ENCODE assay signal across 20 mouse cellular contexts in the genomic region with DNA sequence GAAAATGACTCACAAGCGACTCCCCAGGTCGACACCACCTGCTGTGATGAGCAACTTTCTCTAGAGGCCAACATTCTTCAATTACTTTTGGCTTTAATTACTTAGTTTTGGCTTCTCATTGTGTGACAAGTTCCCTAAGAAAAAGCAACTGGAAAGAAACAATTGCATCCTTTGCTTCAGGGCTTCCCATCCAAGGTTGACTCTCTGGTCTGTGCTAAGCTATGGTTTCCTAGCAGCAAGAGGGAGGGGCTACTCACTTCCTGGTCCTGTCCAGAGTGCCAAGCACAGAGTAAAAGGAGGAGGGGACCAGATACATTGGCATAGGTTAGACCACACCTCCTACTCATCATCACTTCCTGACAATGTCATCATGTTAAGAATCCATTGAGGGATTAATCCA.
"Had no signal": no experiment of that assay in that cellular context is flagged by ENCODE, and none has a peak within 500 bp of the region (broad histone marks: within the 10 kb centered on the region; RNA-seq: fewer than 3 reads in every experiment).

No protein-coding gene starts in this region.

- H3K4me1 ChIP-seq: liver, embryonic 13.5 days; liver, embryonic 15.5 days; midbrain, embryonic 10.5 days; midbrain, embryonic 12.5 days; neural tube, embryonic 12.5 days had no signal

- ATAC-seq: liver, postnatal 0 days; midbrain, embryonic 16.5 days had no signal

- DNase-seq: liver, embryonic 13.5 days; liver, postnatal 0 days; lung, adult 2 months; lung, postnatal 14 days; midbrain, embryonic 14.5 days; retina, postnatal 1 day; right cerebral cortex, adult 18-20 months; right cerebral cortex, postnatal 25 days; right cerebral cortex, postnatal 4 days; spleen, adult 18-20 months; thymus, adult 18-20 months; thymus, postnatal 14 days; thymus, postnatal 4 days had no signal

- H3K27ac ChIP-seq: liver, embryonic 13.5 days; liver, embryonic 15.5 days; lung, embryonic 15.5 days; macrophage; midbrain, embryonic 10.5 days; midbrain, embryonic 12.5 days; neural tube, embryonic 12.5 days had no signal

- H3K4me3 ChIP-seq: liver, embryonic 13.5 days; liver, embryonic 15.5 days; lung, embryonic 15.5 days; midbrain, embryonic 10.5 days; midbrain, embryonic 12.5 days; neural tube, embryonic 12.5 days had no signal

- H3K36me3 ChIP-seq: liver, embryonic 13.5 days; liver, embryonic 15.5 days; lung, embryonic 15.5 days; midbrain, embryonic 10.5 days; midbrain, embryonic 12.5 days; neural tube, embryonic 12.5 days had no signal

- H3K27me3 ChIP-seq: liver, embryonic 13.5 days; liver, embryonic 15.5 days; lung, embryonic 15.5 days; midbrain, embryonic 12.5 days; neural tube, embryonic 12.5 days had no signal
